Mouse (Mus musculus): ENCODE results near the gene Fzd5. TPM values are rescaled to one million over a fixed set of nuclear protein-coding genes. Genes with fewer than 3 reads are reported as not detected.

Gene Fzd5
- total RNA-seq, 2 experiments from 2014 or later: 0.70 to 0.94 TPM

- DNase-seq: no peak
Observed at GRCm38 (mm10) chr1:64733453-64734245, 3.9 kb downstream of the Fzd5 start.

- no peak for DNase-seq
Observed at GRCm38 (mm10) chr1:64732637-64733200, 4.8 kb downstream of the Fzd5 start.

- DNase-seq: no peak
Observed at GRCm38 (mm10) chr1:64732161-64732560, 5.4 kb downstream of the Fzd5 start.

GRCm38 (mm10) chr1:64731341-64732020 lies 6.1 kb downstream of the Fzd5 start:
- no peak for DNase-seq

GRCm38 (mm10) chr1:64730046-64730445 lies 7.5 kb downstream of the Fzd5 start:
- no peak for DNase-seq

GRCm38 (mm10) chr1:64721034-64721587 lies 16.4 kb downstream of the Fzd5 start:
- no peak for DNase-seq

- DNase-seq: peak; percentile 44 to 49
Observed at GRCm38 (mm10) chr1:64717504-64717903, 20.0 kb downstream of the Fzd5 start.

GRCm38 (mm10) chr1:64716589-64717304 lies 20.8 kb downstream of the Fzd5 start:
- DNase-seq: peak in 1 of 2 experiments; percentile 12

GRCm38 (mm10) chr1:64715458-64715857 lies 22.1 kb downstream of the Fzd5 start:
- DNase-seq: no peak

- DNase-seq: no peak
Observed at GRCm38 (mm10) chr1:64712006-64712760, 25.4 kb downstream of the Fzd5 start.

GRCm38 (mm10) chr1:64709891-64710290 lies 27.7 kb downstream of the Fzd5 start:
- no peak for DNase-seq

GRCm38 (mm10) chr1:64706610-64707009 lies 30.9 kb downstream of the Fzd5 start:
- no peak for DNase-seq

GRCm38 (mm10) chr1:64705230-64705629 lies 32.3 kb downstream of the Fzd5 start:
- peak; percentile 14 to 49 for DNase-seq

GRCm38 (mm10) chr1:64701780-64702179 lies 35.8 kb downstream of the Fzd5 start:
- DNase-seq: no peak

- no peak for DNase-seq
Observed at GRCm38 (mm10) chr1:64695156-64695555, 42.4 kb downstream of the Fzd5 start.

GRCm38 (mm10) chr1:64691581-64691980 lies 46.0 kb downstream of the Fzd5 start:
- DNase-seq: no peak

- DNase-seq: peak in 1 of 2 experiments; percentile 47
Observed at GRCm38 (mm10) chr1:64691121-64691551, 46.4 kb downstream of the Fzd5 start.

GRCm38 (mm10) chr1:64690213-64691013 lies 47.1 kb downstream of the Fzd5 start, which contains the start of gene Ccnyl1:
Gene Ccnyl1 (plus strand): TSS chr1:64690455.
- DNase-seq: peak; percentile 98 to 99

- no peak for DNase-seq
Observed at GRCm38 (mm10) chr1:64689561-64690212, 47.9 kb downstream of the Fzd5 start.

- DNase-seq: no peak
Observed at GRCm38 (mm10) chr1:64688046-64688445, 49.5 kb downstream of the Fzd5 start.

All from layer of hippocampus, postnatal 36 days (tissue).